Mouse (Mus musculus) limb, embryonic 11.5 days (tissue): ENCODE data around the gene Tmem248. TPM values are rescaled to one million over a fixed set of nuclear protein-coding genes. Genes with fewer than 3 reads are reported as not detected.
A peak's percentile ranks its signal among the peaks of the same experiment; 100 is the strongest.

Experiments used
- ATAC-seq: fragments of 200-750 bp; cut with Nextera tagmentation; 2 replicates; pipeline ENCODE4 v1.8.0; 2017; ENCODE audit warnings: low read depth; ENCODE audit not compliant: insufficient number of reproducible peaks, low FRiP score, low TSS enrichment
- DNase-seq: peaks from one replicate; pipeline ENCODE4 v3.0.0-alpha.2; 2015; ENCODE audit warnings: low spot score
- H3K27ac ChIP-seq: fragments of 300-500 bp; sonication (generic); replicated peaks from 2 replicates; pipeline ENCODE4 v1.5.1; 2014; ENCODE audit warnings: low read depth, mild to moderate bottlenecking, low read length
- H3K27me3 ChIP-seq: fragments of 300-500 bp; sonication (generic); 2 replicates; pipeline ENCODE4 v1.6.1; 2014; ENCODE audit warnings: mild to moderate bottlenecking, low read length, mixed read lengths; ENCODE audit not compliant: control insufficient read depth, insufficient read depth
- H3K36me3 ChIP-seq: fragments of 300-500 bp; sonication (generic); 2 replicates; pipeline ENCODE4 v1.6.1; 2014; ENCODE audit warnings: mild to moderate bottlenecking, low read length, moderate library complexity, mixed read lengths; ENCODE audit not compliant: control insufficient read depth, insufficient read depth
- H3K4me1 ChIP-seq: fragments of 300-500 bp; sonication (generic); 2 replicates; pipeline ENCODE4 v1.6.1; 2014; ENCODE audit warnings: low read length, mixed read lengths; ENCODE audit not compliant: control insufficient read depth, insufficient read depth
- H3K4me2 ChIP-seq: fragments of 300-500 bp; sonication (generic); 2 replicates; pipeline ENCODE4 v1.6.1; 2014; ENCODE audit warnings: low read depth, mild to moderate bottlenecking, moderate library complexity; ENCODE audit not compliant: severe bottlenecking
- H3K4me3 ChIP-seq: fragments of 300-500 bp; sonication (generic); 2 replicates; pipeline ENCODE4 v1.5.1; 2014; ENCODE audit warnings: low read depth, low read length
- H3K9ac ChIP-seq: fragments of 300-500 bp; sonication (generic); 2 replicates; pipeline ENCODE4 v1.6.1; 2014; ENCODE audit warnings: mild to moderate bottlenecking, low read length
- H3K9me3 ChIP-seq: fragments of 300-500 bp; sonication (generic); 2 replicates; pipeline ENCODE4 v1.6.1; 2016; ENCODE audit warnings: low read length; ENCODE audit not compliant: control insufficient read depth
- WGBS: fragments of 180-500 bp; shearing (Covaris S2); extraction: QIAGEN DNeasy Blood & Tissue Kit; methylation state at CpG from one replicate; pipeline ENCODE4 v1.1.7; 2014; 5-methylcytosine and 5-hydroxymethylcytosine counted together
- polyA plus RNA-seq: library from polyadenylated mRNA; unstranded; fragments of >200 nt; fragmentation: Nextera tagmentation; extraction: Ambion mirVana; gene quantifications from 2 replicates; pipeline ENCODE4 v1.2.1, GENCODE M21; 2014

The Tmem248 gene
- 36.0 and 39.2 TPM in 2 replicates for polyA plus RNA-seq

- Histone ChIP-seq H3K4me2 (no peak within 1 kb of the TSS), H3K4me1 (no peaks in the 10 kb centered on the region), H3K9ac (no peak within 1 kb of the TSS), H3K9me3 (no peaks in the 10 kb centered on the region), H3K4me3 (no peak within 1 kb of the TSS), H3K27me3 (no peaks in the 10 kb centered on the region), H3K36me3 (peaks cover 3% of the 10 kb centered on the region), H3K27ac (no peak within 1 kb of the TSS)
- WGBS, result 83% methylated on average over 7 of the region's 7 CpGs
- no peak for DNase-seq
- no peak for ATAC-seq
These were observed at the start of gene Tmem248 for GRCm38 (mm10) chr5:130216781-130217180. Tmem248 (plus strand) TSS chr5:130217081.

- Histone ChIP-seq H3K27ac (no peak overlapping the region), H3K27me3 (no peaks in the 10 kb centered on the region), H3K9ac (no peak overlapping the region), H3K9me3 (no peaks in the 10 kb centered on the region), H3K4me2 (no peak overlapping the region), H3K4me3 (no peak overlapping the region), H3K4me1 (peaks cover 7% of the 10 kb centered on the region), H3K36me3 (no peaks in the 10 kb centered on the region)
- DNase-seq (no peak), ATAC-seq (no peak)
- WGBS, result 78% methylated on average over 6 of the region's 6 CpGs
These were observed 47.8 kb upstream of the Tmem248 start for GRCm38 (mm10) chr5:130169109-130169508.

GRCm38 (mm10) chr5:130170666-130171422 is 46.0 kb upstream of the Tmem248 start:
- WGBS, result 16% methylated on average over 6 of the region's 6 CpGs
- peak overlapping the region; percentile 91 for H3K4me3 ChIP-seq
- ATAC-seq (no peak), DNase-seq (no peak)
- H3K9me3 ChIP-seq, result no peaks in the 10 kb centered on the region
- H3K4me2 ChIP-seq, result peak overlapping the region; percentile 63
- H3K36me3 ChIP-seq, result no peaks in the 10 kb centered on the region; the same call in 1 of the 2 replicates
- H3K4me1 ChIP-seq, result peaks cover 7% of the 10 kb centered on the region
- H3K27ac ChIP-seq, result peak overlapping the region; percentile 77; the same call in 1 of the 2 replicates
- no peaks in the 10 kb centered on the region for H3K27me3 ChIP-seq
- H3K9ac ChIP-seq, result peak overlapping the region; percentile 84

- Histone ChIP-seq H3K4me1 (peaks cover 7% of the 10 kb centered on the region), H3K36me3 (peaks cover 2% of the 10 kb centered on the region; the same call in 1 of the 2 replicates), H3K27me3 (no peaks in the 10 kb centered on the region), H3K9me3 (no peaks in the 10 kb centered on the region), H3K9ac (peak within 1 kb of the TSS; percentile 84), H3K4me2 (peak within 1 kb of the TSS; percentile 63), H3K4me3 (peak within 1 kb of the TSS; percentile 91), H3K27ac (peak within 1 kb of the TSS; percentile 77)
- WGBS, result under 1% methylated on average over 52 of the region's 62 CpGs
- DNase-seq (peak; percentile 93), ATAC-seq (peak; percentile 91)
These were observed 45.4 kb upstream of the Tmem248 start, which contains the start of gene Rabgef1 for GRCm38 (mm10) chr5:130171423-130171954. Rabgef1 (plus strand) TSS chr5:130171798.

GRCm38 (mm10) chr5:130171956-130172601 is 44.8 kb upstream of the Tmem248 start:
- Histone ChIP-seq H3K4me2 (peak overlapping the region; percentile 63), H3K4me1 (peaks cover 7% of the 10 kb centered on the region), H3K9me3 (no peaks in the 10 kb centered on the region), H3K4me3 (peak overlapping the region; percentile 91), H3K27me3 (no peaks in the 10 kb centered on the region), H3K36me3 (peaks cover 2% of the 10 kb centered on the region; the same call in 1 of the 2 replicates), H3K27ac (0 out of 2 replicates have a peak overlapping the region, but pooled peaks have one; percentile 36), H3K9ac (peak overlapping the region; percentile 84)
- DNase-seq (peak; percentile 68), ATAC-seq (no peak; the same call in 1 of the 2 replicates)
- WGBS, result 2% methylated on average over 36 of the region's 46 CpGs

GRCm38 (mm10) chr5:130173012-130173411 is 43.9 kb upstream of the Tmem248 start:
- Histone ChIP-seq H3K27ac (no peak overlapping the region), H3K4me1 (peaks cover 7% of the 10 kb centered on the region), H3K9ac (no peak overlapping the region), H3K4me2 (no peak overlapping the region; the same call in 1 of the 2 replicates), H3K36me3 (peaks cover 2% of the 10 kb centered on the region; the same call in 1 of the 2 replicates), H3K4me3 (no peak overlapping the region), H3K9me3 (no peaks in the 10 kb centered on the region), H3K27me3 (no peaks in the 10 kb centered on the region)
- ATAC-seq, result no peak
- 93% methylated on average over 4 of the region's 4 CpGs for WGBS
- DNase-seq, result no peak

GRCm38 (mm10) chr5:130177871-130178270 is 39.0 kb upstream of the Tmem248 start:
- no peaks in the 10 kb centered on the region for H3K27me3 ChIP-seq
- ATAC-seq (no peak), DNase-seq (no peak)
- H3K27ac ChIP-seq, result no peak overlapping the region
- no peak overlapping the region for H3K9ac ChIP-seq
- H3K4me3 ChIP-seq, result no peak overlapping the region
- no peak overlapping the region for H3K4me2 ChIP-seq
- WGBS, result 58% methylated on average over 4 of the region's 4 CpGs
- H3K9me3 ChIP-seq, result no peaks in the 10 kb centered on the region
- H3K36me3 ChIP-seq, result peaks cover 2% of the 10 kb centered on the region; the same call in 1 of the 2 replicates
- H3K4me1 ChIP-seq, result peaks cover 2% of the 10 kb centered on the region; the same call in 1 of the 2 replicates

GRCm38 (mm10) chr5:130180362-130180761 is 36.5 kb upstream of the Tmem248 start:
- Histone ChIP-seq H3K9me3 (no peaks in the 10 kb centered on the region), H3K36me3 (peaks cover 2% of the 10 kb centered on the region; the same call in 1 of the 2 replicates), H3K27me3 (no peaks in the 10 kb centered on the region), H3K9ac (no peak overlapping the region), H3K4me3 (no peak overlapping the region), H3K27ac (no peak overlapping the region), H3K4me1 (no peaks in the 10 kb centered on the region), H3K4me2 (no peak overlapping the region)
- ATAC-seq, result no peak
- DNase-seq, result no peak
- 75% methylated on average over 7 of the region's 7 CpGs for WGBS
